Mouse (Mus musculus): Measurements from ENCODE around the gene Gm28043. TPM values are rescaled to one million over a fixed set of nuclear protein-coding genes. Genes with fewer than 3 reads are reported as not detected.

The Gm28043 gene
- total RNA-seq (2021) (1 to 10 TPM; 1.0 to 1.1 TPM), polyA plus RNA-seq (2012; rRNA removed) (0.39 and 0.91 TPM in 2 replicates)
- long read RNA-seq, partial matches to known transcripts = 4 of 6 reads
- long read RNA-seq, other reads (novel, unspliced or antisense) = 2 of 6 reads

- H3K27ac ChIP-seq = peak within 1 kb of the TSS; percentile 88
- H3K79me2 ChIP-seq (replicated peaks; ENCODE audit: control insufficient read depth, insufficient read depth, low read length) = peaks cover 2% of the 10 kb centered on the region; the same call in 1 of the 2 replicates
- peak within 1 kb of the TSS; percentile 92 for H3K4me3 ChIP-seq
- intact Hi-C loops (cut with DNase I) = loop anchor here (2.0 kb wide), 1 partner anchor 46 kb away; the partner anchor contains the start of gene Cmtr1
- peak; percentile 94 to 96 for DNase-seq
- H3K27me3 ChIP-seq (ENCODE audit: control insufficient read depth, insufficient read depth, low read length) = no peaks in the 10 kb centered on the region
- H3K9ac ChIP-seq (ENCODE audit: low read depth, low read length) = peak within 1 kb of the TSS; percentile 96
- TF ChIP-seq POLR2A (IDR thresholded peaks at IDR 0.05; ENCODE audit: insufficient read depth, low read depth, low read length) = peak; percentile 88
- TF ChIP-seq CTCF (IDR thresholded peaks at IDR 0.05) = peak; percentile 85
- peak; percentile 79; the same call in 1 of the 2 replicates for TF ChIP-seq EP300 (IDR thresholded peaks at IDR 0.05; ENCODE audit: insufficient read depth, low read depth, low read length)
- WGBS = 2% methylated on average over 52 of the region's 52 CpGs
- H3K36me3 ChIP-seq (ENCODE audit: control insufficient read depth, insufficient read depth, low read length) = no peaks in the 10 kb centered on the region
- H3K4me1 ChIP-seq (ENCODE audit: control insufficient read depth, insufficient read depth, low read length) = peaks cover 3% of the 10 kb centered on the region
These were observed at the start of gene Gm28043, which contains the start of gene Rnf8 for GRCm38 (mm10) chr17:29614115-29615023. Gene Gm28043, plus strand, starts transcription at chr17:29614876. Gene Rnf8, plus strand, starts transcription at chr17:29614790.

- 98% methylated on average over 5 of the region's 5 CpGs for WGBS
These were observed 49.2 kb upstream of the Gm28043 start for GRCm38 (mm10) chr17:29565521-29565920.

GRCm38 (mm10) chr17:29568435-29568834 lies 46.2 kb upstream of the Gm28043 start:
- H3K4me1 ChIP-seq (ENCODE audit: control insufficient read depth, insufficient read depth, low read length) = no peaks in the 10 kb centered on the region
- intact Hi-C loops (cut with DNase I) = no loop called here
- TF ChIP-seq CTCF (IDR thresholded peaks at IDR 0.05) (no peak), POLR2A (IDR thresholded peaks at IDR 0.05; ENCODE audit: insufficient read depth, low read depth, low read length) (no peak), EP300 (IDR thresholded peaks at IDR 0.05; ENCODE audit: insufficient read depth, low read depth, low read length) (no peak)
- H3K27ac ChIP-seq = no peak overlapping the region
- DNase-seq = no peak
- no peak overlapping the region for H3K4me3 ChIP-seq
- 86% methylated on average over 15 of the region's 15 CpGs for WGBS
- H3K27me3 ChIP-seq (ENCODE audit: control insufficient read depth, insufficient read depth, low read length) = no peaks in the 10 kb centered on the region
- H3K79me2 ChIP-seq (replicated peaks; ENCODE audit: control insufficient read depth, insufficient read depth, low read length) = no peaks in the 10 kb centered on the region
- no peak overlapping the region for H3K9ac ChIP-seq (ENCODE audit: low read depth, low read length)
- H3K36me3 ChIP-seq (ENCODE audit: control insufficient read depth, insufficient read depth, low read length) = no peaks in the 10 kb centered on the region

More at GRCm38 (mm10) chr17:29565521-29565920, 49.2 kb upstream of the Gm28043 start:
- Histone ChIP-seq H3K79me2 (replicated peaks; ENCODE audit: control insufficient read depth, insufficient read depth, low read length) (no peaks in the 10 kb centered on the region), H3K4me1 (ENCODE audit: control insufficient read depth, insufficient read depth, low read length) (no peaks in the 10 kb centered on the region), H3K4me3 (no peak overlapping the region), H3K9ac (ENCODE audit: low read depth, low read length) (no peak overlapping the region), H3K27ac (no peak overlapping the region), H3K27me3 (ENCODE audit: control insufficient read depth, insufficient read depth, low read length) (no peaks in the 10 kb centered on the region), H3K36me3 (ENCODE audit: control insufficient read depth, insufficient read depth, low read length) (no peaks in the 10 kb centered on the region)
- TF ChIP-seq CTCF (IDR thresholded peaks at IDR 0.05) (no peak), POLR2A (IDR thresholded peaks at IDR 0.05; ENCODE audit: insufficient read depth, low read depth, low read length) (no peak), EP300 (IDR thresholded peaks at IDR 0.05; ENCODE audit: insufficient read depth, low read depth, low read length) (no peak)
- intact Hi-C loops (cut with DNase I) = no loop called here
- DNase-seq = no peak

- Histone ChIP-seq H3K27me3 (ENCODE audit: control insufficient read depth, insufficient read depth, low read length) (no peaks in the 10 kb centered on the region), H3K4me3 (no peak overlapping the region), H3K79me2 (replicated peaks; ENCODE audit: control insufficient read depth, insufficient read depth, low read length) (no peaks in the 10 kb centered on the region), H3K4me1 (ENCODE audit: control insufficient read depth, insufficient read depth, low read length) (no peaks in the 10 kb centered on the region), H3K9ac (ENCODE audit: low read depth, low read length) (no peak overlapping the region), H3K27ac (no peak overlapping the region), H3K36me3 (ENCODE audit: control insufficient read depth, insufficient read depth, low read length) (no peaks in the 10 kb centered on the region)
- TF ChIP-seq POLR2A (IDR thresholded peaks at IDR 0.05; ENCODE audit: insufficient read depth, low read depth, low read length) (no peak), EP300 (IDR thresholded peaks at IDR 0.05; ENCODE audit: insufficient read depth, low read depth, low read length) (no peak), CTCF (IDR thresholded peaks at IDR 0.05) (no peak)
- DNase-seq = no peak
- intact Hi-C loops (cut with DNase I) = no loop called here
- WGBS = 92% methylated on average over 6 of the region's 6 CpGs
These were observed 44.8 kb upstream of the Gm28043 start for GRCm38 (mm10) chr17:29569831-29570230.

GRCm38 (mm10) chr17:29579579-29580126 lies 35.0 kb upstream of the Gm28043 start:
- 89% methylated on average over 4 of the region's 4 CpGs for WGBS
- DNase-seq = no peak
- Histone ChIP-seq H3K4me3 (no peak overlapping the region), H3K27me3 (ENCODE audit: control insufficient read depth, insufficient read depth, low read length) (no peaks in the 10 kb centered on the region), H3K36me3 (ENCODE audit: control insufficient read depth, insufficient read depth, low read length) (no peaks in the 10 kb centered on the region), H3K27ac (no peak overlapping the region), H3K9ac (ENCODE audit: low read depth, low read length) (no peak overlapping the region), H3K4me1 (ENCODE audit: control insufficient read depth, insufficient read depth, low read length) (no peaks in the 10 kb centered on the region), H3K79me2 (replicated peaks; ENCODE audit: control insufficient read depth, insufficient read depth, low read length) (no peaks in the 10 kb centered on the region)
- TF ChIP-seq CTCF (IDR thresholded peaks at IDR 0.05) = no peak
- intact Hi-C loops (cut with DNase I) = no loop called here

- WGBS = 72% methylated on average over 5 of the region's 5 CpGs
- TF ChIP-seq POLR2A (IDR thresholded peaks at IDR 0.05; ENCODE audit: insufficient read depth, low read depth, low read length) (no peak), CTCF (IDR thresholded peaks at IDR 0.05) (no peak), EP300 (IDR thresholded peaks at IDR 0.05; ENCODE audit: insufficient read depth, low read depth, low read length) (no peak)
- intact Hi-C loops (cut with DNase I) = no loop called here
These were observed 31.1 kb upstream of the Gm28043 start for GRCm38 (mm10) chr17:29583569-29583968.

More at GRCm38 (mm10) chr17:29583569-29583968, 31.1 kb upstream of the Gm28043 start:
- no peak for DNase-seq
- Histone ChIP-seq H3K36me3 (ENCODE audit: control insufficient read depth, insufficient read depth, low read length) (no peaks in the 10 kb centered on the region), H3K9ac (ENCODE audit: low read depth, low read length) (no peak overlapping the region), H3K4me1 (ENCODE audit: control insufficient read depth, insufficient read depth, low read length) (no peaks in the 10 kb centered on the region), H3K4me3 (no peak overlapping the region), H3K79me2 (replicated peaks; ENCODE audit: control insufficient read depth, insufficient read depth, low read length) (no peaks in the 10 kb centered on the region), H3K27ac (no peak overlapping the region), H3K27me3 (ENCODE audit: control insufficient read depth, insufficient read depth, low read length) (no peaks in the 10 kb centered on the region)
